Mouse (Mus musculus): ENCODE data around the gene Trio.

- TF ChIP-seq CTCF (IDR thresholded peaks at IDR 0.05; ENCODE audit: low read depth, low read length), result no peak
- TF ChIP-seq TAL1 (conservative IDR thresholded peaks at IDR 0.05; ENCODE audit: low read depth, low read length), result no peak
- no peak for TF ChIP-seq POLR2AphosphoS5 (IDR thresholded peaks at IDR 0.05; ENCODE audit: insufficient replicate concordance, low read depth, low read length)
- TF ChIP-seq GATA1 (IDR thresholded peaks at IDR 0.05; ENCODE audit: borderline replicate concordance, low read length), result no peak
- no peak for TF ChIP-seq GATA2 (IDR thresholded peaks at IDR 0.05; ENCODE audit: borderline replicate concordance, low read depth, low read length)
Observed at GRCm38 (mm10) chr15:27802243-27802642, 223.4 kb downstream of the Trio start.

Data from G1E (cell line).